Mouse (Mus musculus) forebrain, embryonic 12.5 days (tissue): ENCODE results near the gene Pdss2. TPM values are rescaled to one million over a fixed set of nuclear protein-coding genes. Genes with fewer than 3 reads are reported as not detected.

Experiments used
- ATAC-seq: fragments of 200-750 bp; cut with Nextera tagmentation; 2 replicates; pipeline ENCODE4 v1.8.0; 2017; ENCODE audit warnings: moderate TSS enrichment; ENCODE audit not compliant: low FRiP score
- H3K27ac ChIP-seq: fragments of 300-500 bp; sonication (generic); 2 replicates; pipeline ENCODE4 v1.5.1; 2016; ENCODE audit warnings: mild to moderate bottlenecking
- H3K27me3 ChIP-seq: fragments of 300-500 bp; sonication (generic); 2 replicates; pipeline ENCODE4 v1.6.1; 2016; ENCODE audit warnings: mild to moderate bottlenecking
- H3K36me3 ChIP-seq: fragments of 300-500 bp; sonication (generic); replicated peaks from 2 replicates; pipeline ENCODE4 v1.6.1; 2016; ENCODE audit warnings: mild to moderate bottlenecking
- H3K4me1 ChIP-seq: fragments of 300-500 bp; sonication (generic); 2 replicates; pipeline ENCODE4 v1.6.1; 2016
- H3K4me2 ChIP-seq: fragments of 300-500 bp; sonication (generic); 2 replicates; pipeline ENCODE4 v1.6.1; 2016; ENCODE audit warnings: mild to moderate bottlenecking, moderate library complexity
- H3K4me3 ChIP-seq: fragments of 300-500 bp; sonication (generic); replicated peaks from 2 replicates; pipeline ENCODE4 v1.5.1; 2016; ENCODE audit warnings: mild to moderate bottlenecking
- H3K9ac ChIP-seq: fragments of 300-500 bp; sonication (generic); 2 replicates; pipeline ENCODE4 v1.6.1; 2016; ENCODE audit warnings: mild to moderate bottlenecking
- H3K9me3 ChIP-seq: fragments of 300-500 bp; sonication (generic); 2 replicates; pipeline ENCODE4 v1.6.1; 2016
- WGBS: fragments of 180-500 bp; shearing (Covaris S2); methylation state at CpG from one replicate; pipeline ENCODE4 v1.1.7; 2016; 5-methylcytosine and 5-hydroxymethylcytosine counted together
- polyA plus RNA-seq: library from polyadenylated mRNA; unstranded; fragments of >200 nt; fragmentation: Nextera tagmentation; extraction: Ambion mirVana; gene quantifications from 2 replicates; pipeline ENCODE4 v1.2.1, GENCODE M21; 2016

Gene Pdss2
- polyA plus RNA-seq, 1 experiment from 2014 or later: 17.0 TPM

DNA sequence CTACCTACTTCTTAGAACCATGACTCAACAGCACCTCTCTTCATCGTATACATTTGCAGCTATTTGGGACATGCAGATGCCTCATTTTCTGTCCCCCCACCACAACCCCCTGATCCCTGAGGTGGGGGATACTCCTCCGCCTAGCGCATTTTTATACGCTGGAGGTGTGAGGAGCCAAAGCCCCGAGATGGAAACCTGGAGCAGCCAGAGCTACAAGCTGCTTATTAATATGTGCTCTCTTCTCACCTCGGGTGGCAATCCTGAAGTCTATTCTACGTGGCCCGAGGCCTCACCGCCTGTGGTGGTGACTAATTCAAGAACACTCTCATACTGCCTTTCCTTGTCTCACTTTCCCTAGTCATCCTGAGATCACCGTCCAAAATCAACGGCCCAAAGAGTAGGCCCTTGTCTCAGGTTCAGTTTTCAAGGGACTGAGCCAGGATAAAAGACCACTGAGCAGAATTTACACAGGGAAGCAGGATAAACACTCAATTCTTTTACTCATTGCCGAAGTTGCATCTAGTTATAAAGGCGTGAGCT is 3.9 kb upstream of the Pdss2 start:
- Histone ChIP-seq H3K4me3 (no peak overlapping the region), H3K9ac (no peak overlapping the region), H3K36me3 (no peaks in the 10 kb centered on the region), H3K4me1 (peaks cover 12% of the 10 kb centered on the region), H3K27me3 (no peaks in the 10 kb centered on the region), H3K9me3 (no peaks in the 10 kb centered on the region), H3K4me2 (no peak overlapping the region), H3K27ac (no peak overlapping the region)
- ATAC-seq: no peak
- WGBS: 92% methylated on average over 13 of the region's 13 CpGs

DNA sequence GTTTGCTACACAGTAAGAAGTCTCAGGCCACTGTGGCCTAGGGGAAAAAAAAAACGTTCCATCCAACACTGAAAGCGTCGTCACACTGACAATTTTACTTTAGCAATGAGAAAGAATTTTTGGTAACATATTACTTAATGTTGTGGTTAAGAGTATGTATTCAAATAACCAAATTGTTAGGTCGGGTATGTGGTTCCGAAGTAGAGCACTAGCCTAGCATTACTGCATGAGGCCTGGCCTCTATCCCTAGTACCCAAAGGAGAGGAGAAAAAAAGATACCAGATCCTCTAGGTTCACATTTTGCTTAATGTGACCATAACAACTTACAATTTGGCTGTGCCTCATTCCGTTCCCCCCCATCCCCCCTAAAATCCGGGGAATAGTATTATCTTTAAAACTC is 807 bp upstream of the Pdss2 start:
- Histone ChIP-seq H3K9me3 (no peaks in the 10 kb centered on the region), H3K4me2 (peak overlapping the region; percentile 93), H3K36me3 (no peaks in the 10 kb centered on the region), H3K4me3 (peak overlapping the region; percentile 80), H3K4me1 (peaks cover 12% of the 10 kb centered on the region), H3K27me3 (no peaks in the 10 kb centered on the region), H3K9ac (peak overlapping the region; percentile 90), H3K27ac (peak overlapping the region; percentile 91)
- ATAC-seq: no peak
- WGBS: 22% methylated on average over 7 of the region's 7 CpGs

DNA sequence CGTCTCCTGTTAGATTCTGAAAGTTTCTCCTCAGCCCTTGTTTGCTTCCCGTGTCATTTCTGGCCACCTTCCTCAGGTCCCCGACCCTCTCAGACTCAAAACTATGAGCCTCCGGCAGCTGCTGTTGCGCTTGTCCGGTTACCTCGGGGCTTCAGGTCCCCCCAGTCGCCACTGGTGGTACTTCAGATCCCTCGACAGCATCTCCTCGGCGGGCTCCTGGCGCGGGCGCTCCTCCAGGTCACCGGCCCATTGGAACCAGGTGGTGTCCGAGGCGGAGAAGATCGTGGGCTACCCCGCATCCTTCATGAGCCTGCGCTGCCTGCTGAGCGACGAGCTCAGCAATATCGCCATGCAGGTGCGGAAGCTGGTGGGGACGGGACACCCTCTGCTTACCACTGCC is 373 bp downstream of the Pdss2 start:
- Histone ChIP-seq H3K36me3 (no peaks in the 10 kb centered on the region), H3K27ac (peak overlapping the region; percentile 79), H3K4me2 (peak overlapping the region; percentile 93), H3K27me3 (no peaks in the 10 kb centered on the region), H3K4me1 (peaks cover 12% of the 10 kb centered on the region), H3K9me3 (no peaks in the 10 kb centered on the region), H3K9ac (peak overlapping the region; percentile 90), H3K4me3 (peak overlapping the region; percentile 80)
- peak; percentile 57 for ATAC-seq
- WGBS: under 1% methylated on average over 25 of the region's 25 CpGs

DNA sequence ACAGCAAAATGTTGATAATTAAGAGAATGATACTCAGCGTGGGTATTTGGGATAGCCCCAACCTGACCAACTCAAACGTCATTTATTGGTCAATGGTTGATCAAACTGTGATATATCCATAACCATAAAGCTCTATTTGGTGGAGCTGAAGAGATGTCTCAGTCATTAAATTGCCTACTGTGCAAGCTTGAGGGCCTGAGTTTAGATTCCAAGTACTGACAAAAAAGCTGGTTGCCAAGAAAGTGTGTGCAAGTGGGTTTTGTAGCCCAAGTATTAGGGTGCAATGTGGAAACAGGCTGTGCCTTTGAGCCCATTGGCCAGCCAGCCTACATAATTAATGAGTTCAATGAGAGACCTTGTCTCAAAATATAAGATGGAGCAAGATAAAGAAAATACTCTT is 2.1 kb downstream of the Pdss2 start:
- H3K9me3 ChIP-seq: no peaks in the 10 kb centered on the region
- H3K27ac ChIP-seq: no peak overlapping the region
- H3K9ac ChIP-seq: no peak overlapping the region
- peaks cover 12% of the 10 kb centered on the region for H3K4me1 ChIP-seq
- no peaks in the 10 kb centered on the region for H3K36me3 ChIP-seq
- H3K27me3 ChIP-seq: no peaks in the 10 kb centered on the region
- H3K4me3 ChIP-seq: no peak overlapping the region
- WGBS: 96% methylated on average over 2 of the region's 2 CpGs
- no peak overlapping the region for H3K4me2 ChIP-seq
- no peak for ATAC-seq

DNA sequence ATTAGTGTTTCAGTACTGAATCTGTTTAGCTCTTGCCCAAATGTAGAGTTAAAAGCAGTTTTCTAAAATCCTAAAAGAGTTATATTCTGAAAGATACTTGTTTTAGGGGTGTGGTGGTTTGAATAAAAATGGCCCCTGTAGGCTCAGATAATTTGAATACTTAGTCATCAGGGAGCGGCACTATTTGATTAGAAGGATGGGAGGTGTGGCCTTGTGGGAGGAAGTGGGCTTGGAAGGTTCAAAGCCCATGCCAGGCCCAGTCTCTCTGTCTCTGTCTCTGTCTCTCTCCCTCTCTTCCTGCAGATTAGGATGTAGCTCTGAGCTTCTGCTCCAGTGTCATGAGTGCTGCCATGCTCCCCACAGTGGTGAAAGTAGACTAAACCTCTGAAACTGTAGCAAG is 5.1 kb downstream of the Pdss2 start:
- 87% methylated on average over 1 of the region's 1 CpGs for WGBS
- no peak overlapping the region for H3K9ac ChIP-seq
- H3K27ac ChIP-seq: no peak overlapping the region
- no peak for ATAC-seq
- H3K4me1 ChIP-seq: peaks cover 7% of the 10 kb centered on the region
- no peaks in the 10 kb centered on the region for H3K36me3 ChIP-seq
- no peak overlapping the region for H3K4me2 ChIP-seq
- H3K27me3 ChIP-seq: no peaks in the 10 kb centered on the region
- H3K9me3 ChIP-seq: no peaks in the 10 kb centered on the region
- H3K4me3 ChIP-seq: no peak overlapping the region

DNA sequence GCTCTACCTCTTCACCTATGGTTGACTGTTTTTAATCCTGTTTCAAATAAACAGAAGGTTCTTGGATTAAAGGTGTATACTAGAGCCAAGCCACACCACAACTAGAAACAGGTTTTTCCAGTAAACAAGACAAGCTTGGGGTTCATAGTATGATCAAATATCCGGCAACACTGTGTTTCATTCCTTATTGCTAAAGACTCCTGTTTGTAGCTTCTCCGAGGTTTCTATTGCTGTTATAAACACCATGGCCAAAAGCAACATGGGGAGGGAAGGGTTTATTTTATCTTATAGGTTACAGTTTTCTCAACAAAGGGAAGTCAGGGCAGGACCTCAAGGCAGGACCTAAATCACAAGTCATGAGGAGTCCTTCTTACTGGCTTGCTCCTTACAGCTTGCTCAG is 8.0 kb downstream of the Pdss2 start:
- WGBS: 88% methylated on average over 2 of the region's 2 CpGs
- H3K9me3 ChIP-seq: no peaks in the 10 kb centered on the region
- no peak for ATAC-seq

DNA sequence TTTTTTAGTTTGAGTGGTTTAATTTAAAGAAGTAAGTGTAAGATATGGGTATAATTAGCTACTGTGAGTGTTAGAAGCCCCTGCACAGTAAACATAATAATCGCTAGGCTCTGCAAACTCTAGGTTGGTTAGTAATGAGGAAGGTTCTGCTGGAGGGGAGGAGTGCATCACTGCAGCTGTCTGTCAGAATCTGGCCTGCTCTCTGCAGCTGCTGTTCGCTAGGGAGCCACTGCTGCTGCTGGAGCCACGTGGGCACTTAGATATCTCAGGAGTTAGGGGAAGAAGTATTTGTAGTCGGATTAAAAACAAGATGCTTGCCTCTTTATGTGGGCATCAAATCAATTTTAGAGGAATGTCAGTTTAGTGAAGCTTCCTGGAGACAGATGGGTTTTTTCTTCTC is 13.2 kb downstream of the Pdss2 start:
- no peak for ATAC-seq
- H3K27me3 ChIP-seq: no peaks in the 10 kb centered on the region
- H3K9me3 ChIP-seq: peaks cover 2% of the 10 kb centered on the region; the same call in 1 of the 2 replicates
- H3K9ac ChIP-seq: no peak overlapping the region
- WGBS: 68% methylated on average over 4 of the region's 4 CpGs
- H3K4me3 ChIP-seq: no peak overlapping the region
- no peaks in the 10 kb centered on the region for H3K4me1 ChIP-seq
- H3K4me2 ChIP-seq: no peak overlapping the region
- H3K36me3 ChIP-seq: no peaks in the 10 kb centered on the region
- H3K27ac ChIP-seq: no peak overlapping the region

More for the DNA sequence above, 8.0 kb downstream of the Pdss2 start:
- Histone ChIP-seq H3K4me2 (no peak overlapping the region), H3K27ac (no peak overlapping the region), H3K4me1 (no peaks in the 10 kb centered on the region), H3K4me3 (no peak overlapping the region), H3K9ac (no peak overlapping the region), H3K27me3 (no peaks in the 10 kb centered on the region), H3K36me3 (no peaks in the 10 kb centered on the region)

DNA sequence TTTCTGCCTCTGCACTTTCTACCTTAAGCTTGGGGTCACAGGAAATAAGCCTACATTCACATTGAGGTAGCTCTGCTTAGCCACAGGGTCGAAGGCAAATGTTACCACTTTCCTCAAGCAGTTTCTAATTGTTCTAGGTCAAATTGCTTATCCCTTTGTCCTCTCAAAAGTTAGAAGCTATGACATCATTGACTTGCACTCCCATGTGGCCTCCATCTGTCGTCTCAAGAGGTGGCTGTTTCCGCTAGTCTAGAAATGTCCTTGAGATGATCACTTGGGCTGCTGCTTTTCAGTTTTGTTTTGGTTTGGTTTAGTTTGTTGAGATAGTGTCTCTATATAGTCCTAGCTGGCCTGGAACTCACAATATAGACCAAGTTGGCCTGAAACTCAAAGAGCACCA is 13.7 kb downstream of the Pdss2 start:
- Histone ChIP-seq H3K9me3 (peaks cover 6% of the 10 kb centered on the region; the same call in 1 of the 2 replicates), H3K4me2 (no peak overlapping the region), H3K9ac (no peak overlapping the region), H3K4me1 (no peaks in the 10 kb centered on the region), H3K27ac (no peak overlapping the region), H3K4me3 (no peak overlapping the region), H3K27me3 (no peaks in the 10 kb centered on the region), H3K36me3 (no peaks in the 10 kb centered on the region)
- no peak for ATAC-seq
- WGBS: 93% methylated on average over 3 of the region's 3 CpGs

DNA sequence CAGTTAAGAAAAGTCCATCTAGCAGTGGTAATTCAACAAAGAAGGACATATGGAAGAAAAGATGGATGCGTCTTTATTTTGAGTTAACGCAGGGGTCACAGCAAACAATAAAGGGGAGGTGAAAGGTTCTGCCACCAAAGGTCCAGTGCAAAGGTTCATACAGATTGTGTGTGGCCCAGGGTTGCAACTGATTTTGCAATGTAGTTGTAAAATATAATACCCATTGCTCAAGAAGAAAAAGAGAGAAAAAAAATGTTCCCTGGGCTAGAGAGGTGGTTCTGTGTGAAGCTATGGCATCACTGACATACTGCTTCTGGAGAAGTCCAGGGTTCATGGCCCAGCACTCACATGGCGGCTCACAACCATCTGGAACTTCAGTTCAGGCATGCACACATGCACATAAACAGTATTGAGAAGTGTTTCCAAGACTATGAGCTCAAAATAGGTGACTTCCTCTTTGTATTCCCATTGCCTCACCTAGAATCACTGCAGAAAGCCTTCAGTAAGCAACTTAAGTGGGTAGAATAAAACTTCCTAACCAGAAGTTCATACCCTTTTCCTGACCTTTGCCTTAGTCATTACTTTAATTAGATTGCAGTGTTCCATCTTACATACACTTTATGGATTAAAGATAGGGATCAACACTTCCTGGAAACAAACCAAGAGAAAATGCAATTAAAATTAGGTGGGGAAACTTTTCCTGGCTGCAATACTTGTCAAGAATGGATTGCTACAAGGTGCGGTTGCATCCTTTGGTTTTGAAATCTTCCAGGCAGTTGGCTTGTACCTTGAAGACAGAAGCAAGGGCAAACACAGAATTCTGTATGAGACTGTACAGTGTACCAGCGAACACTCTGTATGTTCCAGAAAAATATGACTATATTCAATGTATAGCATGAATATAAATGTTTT is 14.7 kb downstream of the Pdss2 start:
- Histone ChIP-seq H3K4me1 (no peaks in the 10 kb centered on the region), H3K4me3 (no peak overlapping the region), H3K27me3 (no peaks in the 10 kb centered on the region), H3K9ac (no peak overlapping the region), H3K27ac (no peak overlapping the region), H3K9me3 (peaks cover 8% of the 10 kb centered on the region; the same call in 1 of the 2 replicates), H3K36me3 (no peaks in the 10 kb centered on the region), H3K4me2 (no peak overlapping the region)
- no peak for ATAC-seq
- 96% methylated on average over 5 of the region's 5 CpGs for WGBS

DNA sequence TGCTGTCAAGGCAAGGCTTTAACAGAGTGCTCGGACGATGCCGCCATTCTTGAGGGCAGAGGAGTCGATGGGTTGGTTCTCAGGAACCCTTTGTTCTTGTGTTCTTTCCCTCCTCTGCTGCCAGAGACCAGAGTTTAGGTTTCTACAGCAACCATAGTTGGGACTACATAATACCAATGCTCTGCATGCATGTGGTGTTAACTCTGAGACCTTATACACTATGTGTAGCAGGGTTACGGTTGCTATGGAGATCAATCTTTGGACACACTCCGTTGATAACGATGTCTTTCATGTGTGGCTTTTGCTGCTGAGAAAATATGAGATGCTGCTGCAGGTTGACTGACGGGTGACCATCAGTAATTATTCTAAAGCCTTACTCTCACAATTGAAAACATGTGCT is 20.9 kb downstream of the Pdss2 start:
- 65% methylated on average over 8 of the region's 8 CpGs for WGBS
- Histone ChIP-seq H3K4me3 (no peak overlapping the region), H3K27me3 (no peaks in the 10 kb centered on the region), H3K9ac (no peak overlapping the region), H3K36me3 (no peaks in the 10 kb centered on the region), H3K4me1 (peaks cover 30% of the 10 kb centered on the region), H3K27ac (no peak overlapping the region), H3K9me3 (peaks cover 8% of the 10 kb centered on the region; the same call in 1 of the 2 replicates), H3K4me2 (no peak overlapping the region)
- no peak for ATAC-seq

DNA sequence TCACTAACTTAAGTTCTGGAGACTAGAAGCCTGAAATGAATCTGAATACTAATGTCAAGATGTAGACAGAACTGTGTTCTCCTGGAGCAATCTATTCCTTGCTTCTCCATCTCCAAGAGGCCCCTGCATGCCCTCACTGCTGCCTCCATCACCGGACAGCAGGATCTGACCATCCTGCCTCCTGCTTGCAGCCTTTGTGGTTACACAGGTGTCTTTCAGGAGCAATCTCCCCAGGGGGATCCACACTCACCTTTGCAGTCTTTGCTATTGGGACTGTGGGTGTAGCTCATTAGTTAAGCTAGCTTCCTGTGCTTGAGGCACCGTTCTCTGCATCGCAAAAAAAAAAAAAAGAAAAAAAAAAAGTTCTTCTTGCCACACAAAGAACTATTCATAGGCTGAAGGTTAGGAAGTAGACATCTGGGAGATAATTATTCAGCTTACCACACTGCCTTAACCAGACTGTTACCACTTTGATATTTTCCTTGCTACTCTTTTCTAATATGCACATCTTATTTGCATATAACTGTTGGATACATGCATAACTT is 23.0 kb downstream of the Pdss2 start:
- ATAC-seq: no peak
- H3K36me3 ChIP-seq: no peaks in the 10 kb centered on the region
- 22% methylated on average over 3 of the region's 3 CpGs for WGBS
- peaks cover 30% of the 10 kb centered on the region for H3K4me1 ChIP-seq
- H3K27me3 ChIP-seq: no peaks in the 10 kb centered on the region
- no peak overlapping the region for H3K9ac ChIP-seq
- H3K4me2 ChIP-seq: no peak overlapping the region
- no peak overlapping the region for H3K4me3 ChIP-seq
- peaks cover 8% of the 10 kb centered on the region; the same call in 1 of the 2 replicates for H3K9me3 ChIP-seq
- no peak overlapping the region for H3K27ac ChIP-seq

DNA sequence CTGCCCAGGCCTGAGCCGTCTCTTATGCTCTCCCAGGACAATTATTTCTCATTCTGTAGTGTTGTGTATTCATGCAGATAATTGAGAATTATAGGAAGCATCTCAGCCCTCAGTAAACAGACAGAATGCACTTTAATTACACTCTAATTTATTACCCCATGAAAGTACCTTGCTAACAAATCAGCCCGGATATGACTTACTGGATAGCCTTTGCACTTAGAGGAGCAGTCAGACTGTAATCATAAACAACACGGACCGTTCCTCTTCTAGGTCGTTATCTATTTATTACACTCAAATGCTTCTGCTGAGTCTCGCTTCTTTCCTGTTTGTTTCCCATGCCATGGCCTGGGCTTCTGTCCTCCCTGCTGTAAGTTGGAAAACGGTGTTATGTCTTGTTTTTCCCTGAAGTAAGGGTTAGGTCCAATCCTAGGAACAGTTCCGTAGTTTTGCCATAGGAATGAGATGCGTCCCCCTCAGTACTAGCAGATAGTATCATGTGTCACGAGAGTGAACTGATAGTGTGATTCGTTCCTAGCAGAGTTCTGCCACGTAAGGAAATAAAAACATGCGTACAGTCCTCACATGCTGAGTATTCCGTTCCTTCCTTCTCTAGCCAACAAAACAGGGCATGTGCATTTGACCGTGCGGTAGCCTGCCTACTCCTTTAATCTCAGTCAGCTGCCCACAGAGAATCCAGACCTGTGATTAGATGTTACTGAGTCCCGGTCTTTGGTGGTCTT is 24.3 kb downstream of the Pdss2 start:
- no peaks in the 10 kb centered on the region for H3K27me3 ChIP-seq
- H3K9me3 ChIP-seq: no peaks in the 10 kb centered on the region
- H3K4me1 ChIP-seq: peaks cover 30% of the 10 kb centered on the region
- H3K9ac ChIP-seq: no peak overlapping the region
- WGBS: 44% methylated on average over 17 of the region's 17 CpGs
- H3K4me3 ChIP-seq: no peak overlapping the region
- no peaks in the 10 kb centered on the region for H3K36me3 ChIP-seq
- no peak overlapping the region for H3K4me2 ChIP-seq
- ATAC-seq: no peak
- 0 out of 2 replicates have a peak overlapping the region, but pooled peaks have one; percentile 9 for H3K27ac ChIP-seq
